Mouse (Mus musculus): ENCODE measurements around the gene Mgst3. TPM values are rescaled to one million over a fixed set of nuclear protein-coding genes. Genes with fewer than 3 reads are reported as not detected.
A peak's percentile ranks its signal among the peaks of the same experiment; 100 is the strongest.

Mgst3 gene
- total and polyA plus RNA-seq, 3 experiments: 1.4 TPM; not detected in 2

GRCm38 (mm10) chr1:167392687-167393086 lies 954 bp downstream of the Mgst3 start:
- in situ Hi-C loops (cut with MboI; ENCODE audit: low pct_ligation_motif_present, low pct_unique_long_range_greater_than_20kb, low sequenced_read_pairs) (no loop called here), dilution Hi-C loops (cut with MboI; ENCODE audit: extremely low pct_ligation_motif_present, extremely low pct_unique_long_range_greater_than_20kb, low sequenced_read_pairs) (no loop called here)
- no peak overlapping the region for H3K4me3 ChIP-seq (replicated peaks in 1 of 3; ENCODE audit: low read depth in 2 of 3, low read length in 2 of 3, poor library complexity in 1 of 3)
- H3K27ac ChIP-seq (ENCODE audit: insufficient read depth, low read depth): no peak overlapping the region
- peaks cover 89% of the 10 kb centered on the region for H3K27me3 ChIP-seq (replicated peaks)
- peaks cover 0 to 16% of the 10 kb centered on the region in 2 experiments; a peak in 2 of 4 replicates for H3K4me1 ChIP-seq (ENCODE audit: control insufficient read depth in 1 of 2, insufficient read depth in 2 of 2)
- H3K4me2 ChIP-seq (ENCODE audit: insufficient read depth, low read depth, poor library complexity, severe bottlenecking): peak overlapping the region; percentile 96; the same call in 1 of the 2 replicates
- no peak for DNase-seq (ENCODE audit: extremely low read depth)
- H3K9me3 ChIP-seq (replicated peaks; ENCODE audit: low read length): no peaks in the 10 kb centered on the region
- no peak overlapping the region for H3K9ac ChIP-seq (ENCODE audit: insufficient read depth, low read depth)
- no peaks in the 10 kb centered on the region for H3K79me2 ChIP-seq (replicated peaks; ENCODE audit: control insufficient read depth, extremely low read depth, insufficient read depth, poor library complexity, severe bottlenecking)
- TF ChIP-seq EP300 (IDR thresholded peaks at IDR 0.05; ENCODE audit: low read length) (no peak), SMC3 (IDR thresholded peaks at IDR 0.05; ENCODE audit: low read depth, low read length) (no peak), USF2 (conservative IDR thresholded peaks at IDR 0.05; ENCODE audit: low read depth, low read length) (no peak), TCF12 (IDR thresholded peaks at IDR 0.05; ENCODE audit: low read depth, low read length) (no peak), MXI1 (IDR thresholded peaks at IDR 0.05; ENCODE audit: low read depth, low read length) (no peak), BHLHE40 (IDR thresholded peaks at IDR 0.05; ENCODE audit: low read depth, low read length) (no peak), POLR2A (IDR thresholded peaks at IDR 0.05; ENCODE audit: low read depth, low read length) (no peak), ZNF384 (IDR thresholded peaks at IDR 0.05; ENCODE audit: low read depth, low read length) (no peak), ZC3H11A (IDR thresholded peaks at IDR 0.05; ENCODE audit: low read depth, low read length) (no peak), CHD1 (IDR thresholded peaks at IDR 0.05; ENCODE audit: low read depth, low read length) (no peak), HCFC1 (IDR thresholded peaks at IDR 0.05; ENCODE audit: low read depth, low read length) (no peak), GABPA (IDR thresholded peaks at IDR 0.05; ENCODE audit: insufficient replicate concordance, low read depth, low read length) (no peak), NRF1 (IDR thresholded peaks at IDR 0.05; ENCODE audit: low read depth, low read length) (no peak), JUND (conservative IDR thresholded peaks at IDR 0.05; ENCODE audit: low read depth, low read length) (no peak), ZMIZ1 (IDR thresholded peaks at IDR 0.05; ENCODE audit: low read depth, low read length) (no peak), PAX5 (IDR thresholded peaks at IDR 0.05; ENCODE audit: low read length) (no peak), SIN3A (IDR thresholded peaks at IDR 0.05; ENCODE audit: low read length) (no peak), MEF2A (IDR thresholded peaks at IDR 0.05; ENCODE audit: borderline replicate concordance, low read depth, low read length) (no peak), MAX (IDR thresholded peaks at IDR 0.05; ENCODE audit: low read length) (no peak)
- H3K36me3 ChIP-seq (replicated peaks in 1 of 2; ENCODE audit: control insufficient read depth in 1 of 2, insufficient read depth in 1 of 2, low read length in 1 of 2): no peaks in the 10 kb centered on the region

- no peaks in the 10 kb centered on the region for H3K79me2 ChIP-seq (replicated peaks; ENCODE audit: control insufficient read depth, extremely low read depth, insufficient read depth, poor library complexity, severe bottlenecking)
- TF ChIP-seq RAD21 (IDR thresholded peaks at IDR 0.05; ENCODE audit: low read depth, low read length) (no peak), CHD1 (IDR thresholded peaks at IDR 0.05; ENCODE audit: low read depth, low read length) (no peak), IRF4 (IDR thresholded peaks at IDR 0.05; ENCODE audit: low read depth, low read length) (no peak), ZMIZ1 (IDR thresholded peaks at IDR 0.05; ENCODE audit: low read depth, low read length) (no peak), RCOR1 (conservative IDR thresholded peaks at IDR 0.05; ENCODE audit: low read depth, low read length) (no peak)
- in situ Hi-C loops (cut with MboI; ENCODE audit: low pct_ligation_motif_present, low pct_unique_long_range_greater_than_20kb, low sequenced_read_pairs) (no loop called here), dilution Hi-C loops (cut with MboI; ENCODE audit: extremely low pct_ligation_motif_present, extremely low pct_unique_long_range_greater_than_20kb, low sequenced_read_pairs) (no loop called here)
- peaks cover 0 to 16% of the 10 kb centered on the region in 2 experiments; a peak in 2 of 4 replicates for H3K4me1 ChIP-seq (ENCODE audit: control insufficient read depth in 1 of 2, insufficient read depth in 2 of 2)
- DNase-seq (ENCODE audit: extremely low read depth): no peak
- H3K9me3 ChIP-seq (replicated peaks; ENCODE audit: low read length): no peaks in the 10 kb centered on the region
- no peaks in the 10 kb centered on the region for H3K36me3 ChIP-seq (replicated peaks in 1 of 2; ENCODE audit: control insufficient read depth in 1 of 2, insufficient read depth in 1 of 2, low read length in 1 of 2)
- no peak overlapping the region for H3K4me3 ChIP-seq (replicated peaks in 1 of 3; ENCODE audit: low read depth in 2 of 3, low read length in 2 of 3, poor library complexity in 1 of 3)
- H3K27me3 ChIP-seq (replicated peaks): peaks cover 89% of the 10 kb centered on the region
- H3K27ac ChIP-seq (ENCODE audit: insufficient read depth, low read depth): no peak overlapping the region
- H3K9ac ChIP-seq (ENCODE audit: insufficient read depth, low read depth): no peak overlapping the region
- H3K4me2 ChIP-seq (ENCODE audit: insufficient read depth, low read depth, poor library complexity, severe bottlenecking): 0 out of 2 replicates have a peak overlapping the region, but pooled peaks have one; percentile 96
Measured at GRCm38 (mm10) chr1:167392031-167392640, 1.5 kb downstream of the Mgst3 start.

Measured in CH12.LX (cell line).